Mouse (Mus musculus) telencephalon, adult 2 months (tissue): ENCODE measurements around the gene Vav3.

Source experiments
- DNase-seq: peaks from one replicate; pipeline ENCODE4 v3.0.0-alpha.2; 2011; ENCODE audit warnings: low read depth, low spot score

Gene Vav3

GRCm38 (mm10) chr3:109499861-109500456, 159.5 kb downstream of the Vav3 start:
- peak; percentile 57 for DNase-seq

- DNase-seq, result no peak
These were observed 169.3 kb downstream of the Vav3 start for GRCm38 (mm10) chr3:109509784-109510183.

GRCm38 (mm10) chr3:109511849-109512248, 171.4 kb downstream of the Vav3 start:
- DNase-seq, result no peak

- DNase-seq, result no peak
These were observed 175.0 kb downstream of the Vav3 start for GRCm38 (mm10) chr3:109515479-109515878.

- no peak for DNase-seq
These were observed 175.9 kb downstream of the Vav3 start for GRCm38 (mm10) chr3:109516372-109516771.

- no peak for DNase-seq
These were observed 181.7 kb downstream of the Vav3 start for GRCm38 (mm10) chr3:109522115-109522514.

GRCm38 (mm10) chr3:109525825-109526224, 185.4 kb downstream of the Vav3 start:
- no peak for DNase-seq

- peak; percentile 68 for DNase-seq
These were observed 185.8 kb downstream of the Vav3 start for GRCm38 (mm10) chr3:109526246-109526645.

GRCm38 (mm10) chr3:109526651-109527050, 186.2 kb downstream of the Vav3 start:
- no peak for DNase-seq

- DNase-seq, result no peak
These were observed 188.2 kb downstream of the Vav3 start for GRCm38 (mm10) chr3:109528688-109529087.

- DNase-seq, result no peak
These were observed 197.2 kb downstream of the Vav3 start for GRCm38 (mm10) chr3:109537686-109538085.

- no peak for DNase-seq
These were observed 199.6 kb downstream of the Vav3 start for GRCm38 (mm10) chr3:109540009-109540408.

- no peak for DNase-seq
These were observed 204.2 kb downstream of the Vav3 start for GRCm38 (mm10) chr3:109544476-109545221.

GRCm38 (mm10) chr3:109557329-109557728, 216.9 kb downstream of the Vav3 start:
- no peak for DNase-seq

GRCm38 (mm10) chr3:109561295-109561694, 220.8 kb downstream of the Vav3 start:
- no peak for DNase-seq

- DNase-seq, result no peak
These were observed 221.3 kb downstream of the Vav3 start for GRCm38 (mm10) chr3:109561776-109562175.

GRCm38 (mm10) chr3:109562268-109562667, 221.8 kb downstream of the Vav3 start:
- DNase-seq, result no peak

- no peak for DNase-seq
These were observed 224.0 kb downstream of the Vav3 start for GRCm38 (mm10) chr3:109564443-109564842.

GRCm38 (mm10) chr3:109568542-109569265, 228.3 kb downstream of the Vav3 start:
- no peak for DNase-seq

GRCm38 (mm10) chr3:109571483-109571882, 231.0 kb downstream of the Vav3 start:
- DNase-seq, result no peak

GRCm38 (mm10) chr3:109572871-109573270, 232.4 kb downstream of the Vav3 start:
- DNase-seq, result no peak

GRCm38 (mm10) chr3:109573549-109574146, 233.2 kb downstream of the Vav3 start:
- no peak for DNase-seq
